Mouse (Mus musculus): Measurements from ENCODE around the gene Nop53. TPM values are rescaled to one million over a fixed set of nuclear protein-coding genes. Genes with fewer than 3 reads are reported as not detected.
A peak's percentile ranks its signal among the peaks of the same experiment; 100 is the strongest.

Nop53 gene
- 174 TPM in 2 replicates for total RNA-seq (2021)
- long read RNA-seq, transcript Nop53-201 (13 exons, 3,176 nt) = major isoform, 128 of 146 reads
- long read RNA-seq, partial matches to known transcripts = 15 of 146 reads
- long read RNA-seq, other reads (novel, unspliced or antisense) = 3 of 146 reads

- peak; percentile 91 for DNase-seq
Observed at GRCm38 (mm10) chr7:15945721-15946536, at the start of gene Nop53. Gene Nop53, minus strand, starts transcription at chr7:15946074.

DNA sequence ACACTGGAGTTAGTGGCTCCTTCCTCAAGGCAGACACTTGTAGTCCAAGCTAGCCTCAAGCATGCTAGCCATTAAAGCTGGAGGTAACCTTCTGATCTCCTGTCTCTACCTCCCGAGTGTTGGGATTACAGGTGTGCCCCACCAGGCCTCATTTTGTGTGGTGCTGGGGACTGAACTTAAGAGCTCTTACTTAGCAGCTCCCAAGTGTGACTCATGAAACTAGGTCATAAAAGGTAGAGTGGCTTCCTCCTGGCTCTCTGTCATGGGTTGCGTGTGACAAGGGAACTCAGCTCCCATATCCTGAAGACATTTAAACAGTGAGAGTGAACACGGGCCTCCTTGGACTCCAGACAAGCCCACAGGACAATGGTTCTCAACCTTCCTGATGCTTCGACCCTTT is 47.9 kb upstream of the Nop53 start:
- DNase-seq = no peak

DNA sequence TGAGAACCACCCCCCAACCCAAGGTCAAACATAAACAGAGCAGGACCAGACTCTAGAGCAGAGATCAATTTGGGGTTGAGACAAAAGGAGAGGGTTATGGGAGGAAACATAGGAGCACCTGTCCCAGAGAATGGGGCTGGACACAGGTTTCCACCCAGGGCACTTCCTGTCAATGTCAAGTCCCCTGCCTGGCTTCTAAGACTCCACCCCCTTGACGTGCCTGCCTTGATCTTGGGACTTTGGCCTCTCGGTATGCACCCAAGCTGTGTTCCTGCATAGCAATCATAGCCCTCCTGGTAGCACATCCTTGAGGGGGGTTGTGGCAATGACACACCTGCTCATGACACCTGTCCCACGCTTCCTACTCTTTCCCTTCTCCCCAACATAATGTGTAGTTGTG is 47.3 kb upstream of the Nop53 start:
- DNase-seq = no peak

- DNase-seq = no peak
Observed at GRCm38 (mm10) chr7:15991764-15992163, 45.9 kb upstream of the Nop53 start.

DNA sequence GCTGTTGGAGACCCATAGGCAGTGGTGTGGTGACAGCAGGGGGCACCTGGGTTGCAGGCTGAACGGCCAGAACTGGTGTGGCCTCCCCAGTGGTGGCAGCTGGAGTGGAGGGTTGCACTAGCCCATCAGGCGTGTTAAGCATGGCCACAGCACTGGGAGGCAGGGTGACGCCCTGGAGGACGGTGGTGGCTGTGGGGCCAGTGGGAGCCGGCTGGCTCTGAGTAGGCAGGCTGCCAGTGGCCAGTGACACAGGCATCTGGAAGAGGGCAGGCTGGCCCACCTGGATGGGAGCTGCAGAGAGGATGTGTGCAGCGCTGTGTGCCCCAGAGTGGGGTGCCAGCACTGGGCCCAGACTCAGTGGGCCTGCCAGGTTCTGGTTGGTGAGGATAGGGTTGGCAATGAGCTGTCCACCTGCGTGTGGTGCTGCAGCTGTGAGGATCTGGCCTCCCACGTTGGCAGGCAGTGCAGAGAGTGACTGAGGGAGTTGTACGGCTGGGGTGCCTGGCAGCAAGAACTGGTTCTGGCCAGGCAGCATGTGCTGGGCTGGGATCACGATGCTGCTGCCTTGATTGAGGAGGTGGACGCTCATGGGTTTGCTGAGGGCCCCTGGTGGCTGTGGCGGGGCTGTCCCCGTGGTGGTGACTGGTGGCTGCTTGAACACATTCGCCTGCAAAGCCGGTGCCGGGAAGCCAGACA is 41.9 kb upstream of the Nop53 start:
- no peak for DNase-seq

DNA sequence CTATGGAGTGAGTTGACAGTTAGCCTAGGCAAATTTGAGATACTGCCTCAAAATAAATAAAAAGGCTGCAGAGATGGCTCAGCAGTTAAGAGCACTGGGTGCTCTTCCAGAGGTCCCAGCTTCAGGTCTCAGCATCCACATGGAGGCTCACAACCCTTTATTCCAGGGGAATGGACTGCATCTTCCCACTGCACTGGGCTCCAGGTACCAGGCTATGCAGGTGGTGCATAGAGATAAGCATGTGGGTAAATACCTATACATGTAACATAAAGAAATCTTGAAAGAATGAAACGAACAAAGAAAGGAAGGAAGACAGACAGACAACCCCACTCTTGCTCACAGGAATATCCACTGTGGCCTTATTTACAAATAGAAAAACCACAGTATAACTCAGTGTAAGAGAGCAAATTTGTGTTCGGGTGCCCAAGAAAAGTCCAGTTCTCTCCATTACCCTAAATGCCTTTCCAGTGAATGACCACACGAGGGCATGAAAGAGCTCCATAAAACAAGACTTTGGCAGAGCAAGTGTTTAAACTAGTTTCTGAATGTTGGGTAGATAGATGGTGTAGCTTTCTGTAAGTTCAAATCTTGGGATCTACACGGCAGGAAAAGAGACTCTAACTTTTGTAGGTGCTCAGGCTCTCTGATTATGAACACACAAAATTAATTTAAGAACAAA is 37.0 kb upstream of the Nop53 start:
- DNase-seq = no peak

- DNase-seq = no peak
Observed at GRCm38 (mm10) chr7:15981538-15981937, 35.7 kb upstream of the Nop53 start.

DNA sequence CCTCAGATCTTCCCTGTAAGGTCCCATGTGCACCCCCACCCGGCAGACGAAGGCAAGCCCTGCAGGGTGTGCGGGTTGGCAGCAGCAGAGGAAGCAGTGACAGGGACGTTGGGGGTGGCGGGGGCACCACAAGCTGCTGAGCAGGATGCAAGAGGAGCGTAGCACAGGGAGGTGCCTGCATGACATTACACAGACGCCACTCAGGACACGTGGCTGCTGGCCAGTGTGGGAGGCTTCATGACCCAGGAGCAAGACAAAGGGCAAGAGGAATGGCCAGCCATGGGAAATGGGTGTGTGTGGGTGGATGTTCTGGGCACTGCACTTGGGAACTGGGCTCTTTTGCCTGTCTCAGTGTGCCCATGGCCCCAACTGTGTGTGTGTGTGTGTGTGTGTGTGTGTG is 34.4 kb upstream of the Nop53 start:
- DNase-seq = no peak

GRCm38 (mm10) chr7:15975904-15976303 is 30.0 kb upstream of the Nop53 start:
- DNase-seq = peak; percentile 58

DNA sequence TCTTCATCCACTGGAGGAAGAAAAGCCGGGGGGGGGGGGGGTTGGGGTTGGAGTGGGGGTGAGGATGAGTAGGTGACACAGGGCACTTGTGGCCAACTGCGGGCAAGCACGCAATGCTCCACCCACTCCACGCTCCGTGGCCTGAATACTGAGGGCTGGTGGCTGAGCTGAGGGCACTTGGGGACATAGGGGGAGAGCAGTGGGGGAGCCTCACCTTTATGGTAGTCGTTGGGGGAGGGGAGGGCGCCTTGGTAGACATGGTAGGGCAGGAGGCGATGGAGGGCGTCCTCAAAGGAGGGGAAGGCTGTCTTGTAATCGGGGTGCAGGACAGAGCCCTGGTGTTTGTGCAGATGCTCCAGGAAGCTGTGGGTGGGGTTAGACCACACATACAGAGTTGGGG is 29.6 kb upstream of the Nop53 start:
- no peak for DNase-seq

GRCm38 (mm10) chr7:15974712-15975111 is 28.8 kb upstream of the Nop53 start:
- DNase-seq = peak; percentile 68

DNA sequence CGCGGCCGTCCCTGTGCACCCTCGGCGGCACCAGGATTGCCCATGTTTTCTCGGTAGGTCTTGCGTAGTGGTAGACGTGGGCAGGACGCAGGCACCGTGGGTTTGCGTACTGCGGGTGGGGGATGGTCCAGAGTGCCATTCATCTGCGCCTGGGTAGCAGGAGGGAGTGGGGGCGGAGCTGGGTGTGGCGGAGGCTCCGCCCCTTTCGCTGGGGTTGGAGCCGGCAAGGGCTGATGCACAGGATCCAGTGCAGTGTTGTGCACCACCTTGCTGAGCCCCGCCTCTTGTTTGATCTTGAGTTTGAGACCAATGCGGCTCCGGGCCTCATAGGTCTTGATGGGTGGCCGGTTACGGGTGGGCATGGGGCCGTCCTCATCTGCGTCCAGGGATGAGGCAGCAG is 26.4 kb upstream of the Nop53 start:
- no peak for DNase-seq

DNA sequence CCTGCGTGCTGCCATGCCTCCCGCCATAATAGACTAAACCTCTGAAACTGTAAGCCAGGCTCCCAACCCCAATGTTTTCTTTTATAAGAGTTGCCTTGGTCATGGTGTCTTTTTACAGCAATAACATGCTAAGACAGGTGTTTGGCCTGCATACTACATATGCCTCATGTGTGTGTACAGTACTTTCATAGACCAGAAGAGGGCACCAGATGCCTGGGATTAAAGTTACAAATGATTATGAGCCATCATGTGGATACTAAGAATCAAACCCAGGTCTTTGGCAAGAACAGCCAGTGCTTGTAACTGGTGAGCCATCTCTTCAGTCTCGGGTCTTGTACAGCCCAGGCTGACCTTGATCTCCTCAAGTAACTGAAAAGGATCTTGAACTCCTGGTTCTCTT is 23.8 kb upstream of the Nop53 start:
- DNase-seq = no peak

GRCm38 (mm10) chr7:15968322-15968721 is 22.4 kb upstream of the Nop53 start:
- DNase-seq = no peak

DNA sequence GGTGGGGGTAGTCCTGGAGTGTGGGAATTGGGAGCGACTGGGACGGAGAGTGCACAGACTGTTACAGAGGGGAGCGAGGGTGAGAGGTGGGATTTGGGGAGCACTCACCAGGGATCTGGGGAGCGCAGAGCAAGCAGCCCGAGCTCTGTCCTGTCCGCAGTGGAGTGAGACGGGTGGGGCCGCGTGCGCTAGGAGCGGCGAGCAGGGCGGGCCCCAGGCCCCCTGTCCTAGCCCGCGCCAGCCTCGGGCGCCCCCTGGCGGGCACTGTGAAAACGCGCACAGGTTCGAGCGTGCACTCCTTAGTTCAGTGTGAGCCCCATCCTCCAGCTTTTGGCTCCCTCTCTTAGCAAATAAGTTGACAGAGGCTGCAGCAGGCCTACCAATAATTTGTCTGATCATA is 21.4 kb upstream of the Nop53 start, which contains the start of gene Ehd2:
TSS of gene Ehd2 (minus strand) at position 256 of the 400 bp plus-strand sequence.
- DNase-seq = peak; percentile 85

GRCm38 (mm10) chr7:15966489-15966888 is 20.6 kb upstream of the Nop53 start:
- no peak for DNase-seq

GRCm38 (mm10) chr7:15963798-15964652 is 18.2 kb upstream of the Nop53 start:
- no peak for DNase-seq

DNA sequence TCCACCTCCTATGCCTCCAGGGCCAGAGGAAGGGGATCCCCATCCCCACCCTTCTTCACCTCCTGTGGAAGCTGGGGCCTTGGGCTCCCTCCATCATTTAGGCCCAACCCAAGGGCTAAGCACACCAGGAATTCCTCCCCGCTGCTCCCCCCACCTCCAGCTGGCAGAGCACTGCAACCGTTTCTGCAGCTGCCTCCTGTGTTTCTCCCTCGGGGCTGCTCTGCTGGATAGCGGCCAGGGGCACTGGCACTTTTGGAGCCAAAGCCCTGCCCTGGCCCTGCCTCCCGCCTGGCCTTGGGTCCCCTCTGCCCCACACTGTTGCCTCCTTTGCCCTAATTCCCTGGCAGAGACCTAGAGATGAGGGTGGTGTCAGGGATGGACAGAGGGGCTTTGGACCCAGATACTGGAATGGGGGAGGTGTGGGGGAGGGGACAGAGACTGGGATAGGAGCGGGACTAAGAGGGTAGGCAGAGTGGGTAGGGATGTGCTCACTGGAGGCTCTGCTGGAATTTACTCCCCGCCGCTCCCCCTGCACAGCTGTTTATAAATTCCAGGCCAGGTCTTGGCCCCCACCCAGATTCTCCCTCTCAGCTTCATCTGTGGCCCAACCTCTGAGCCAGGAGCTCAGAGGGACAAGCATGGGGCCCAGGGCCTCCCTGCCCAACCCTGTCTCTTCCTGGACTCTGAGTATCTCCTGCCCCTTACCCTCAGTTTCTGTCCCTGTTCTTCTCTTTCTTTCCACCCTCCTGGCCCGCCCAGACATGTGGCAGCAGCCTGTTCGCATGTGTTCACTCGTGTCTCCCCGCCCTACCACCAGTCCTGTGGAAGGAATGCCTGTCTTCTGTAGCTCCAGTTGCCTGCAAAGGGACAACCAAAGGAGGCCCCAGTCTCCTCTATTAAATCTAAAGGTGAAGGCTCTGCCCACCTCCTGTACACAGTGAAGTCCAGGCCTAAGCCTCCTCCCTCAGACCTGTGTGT is 16.7 kb upstream of the Nop53 start:
- peak; percentile 87 for DNase-seq

DNA sequence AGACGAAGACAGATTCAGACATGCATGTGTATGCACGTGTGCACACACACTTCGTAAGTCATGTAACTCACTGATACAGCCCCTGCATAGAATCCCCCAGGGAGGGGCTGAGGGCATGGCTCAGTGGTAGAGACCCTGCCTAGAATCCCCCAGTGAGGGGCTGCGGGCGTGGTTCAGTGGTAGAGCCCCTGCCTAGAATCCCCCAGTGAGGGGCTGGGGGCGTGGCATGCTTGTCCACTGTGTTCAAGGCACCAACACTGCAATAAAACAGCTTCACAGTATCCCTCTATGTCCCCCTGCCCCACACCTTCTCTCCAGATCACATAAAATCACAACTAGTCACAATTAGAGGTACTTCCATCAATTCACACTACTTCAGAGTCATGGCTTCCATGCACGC is 15.9 kb upstream of the Nop53 start:
- no peak for DNase-seq

DNA sequence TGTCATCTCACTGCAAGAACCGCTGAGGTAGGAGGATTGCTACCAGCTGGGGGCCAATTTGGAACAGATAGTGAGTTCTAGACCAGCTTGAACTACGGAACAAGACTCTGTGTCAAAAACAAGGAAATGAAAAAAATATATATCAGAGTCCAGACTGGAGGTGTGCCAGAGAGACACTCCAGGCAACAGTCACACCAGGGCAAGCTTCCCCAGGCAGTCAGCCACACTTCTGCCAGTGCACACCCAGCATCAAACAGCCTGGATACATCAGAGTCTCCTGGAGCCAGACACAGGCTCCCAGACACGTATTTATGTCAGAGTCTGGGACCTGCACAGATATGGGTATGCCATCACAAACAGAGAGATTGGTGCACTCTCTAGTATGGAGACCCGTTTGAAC is 15.4 kb upstream of the Nop53 start:
- no peak for DNase-seq

- no peak for DNase-seq
Observed at GRCm38 (mm10) chr7:15960691-15961090, 14.8 kb upstream of the Nop53 start.
